Mouse (Mus musculus) T-helper 1 cell (primary cell): Measurements from ENCODE around the gene Slc38a4.

ENCODE experiments used
- in situ Hi-C: fragments of 300-600 bp; cut with MboI, MseI; formaldehyde crosslinking; loops from one replicate; pipeline ENCODE4 v1.15.1; 2025; ENCODE audit warnings: high pct_unique_total_duplicates

Gene Slc38a4

GRCm38 (mm10) chr15:97055794-97056193 lies at the start of gene Slc38a4:
Slc38a4 (minus strand) TSS chr15:97055956.
- in situ Hi-C loops: no loop called here

DNA sequence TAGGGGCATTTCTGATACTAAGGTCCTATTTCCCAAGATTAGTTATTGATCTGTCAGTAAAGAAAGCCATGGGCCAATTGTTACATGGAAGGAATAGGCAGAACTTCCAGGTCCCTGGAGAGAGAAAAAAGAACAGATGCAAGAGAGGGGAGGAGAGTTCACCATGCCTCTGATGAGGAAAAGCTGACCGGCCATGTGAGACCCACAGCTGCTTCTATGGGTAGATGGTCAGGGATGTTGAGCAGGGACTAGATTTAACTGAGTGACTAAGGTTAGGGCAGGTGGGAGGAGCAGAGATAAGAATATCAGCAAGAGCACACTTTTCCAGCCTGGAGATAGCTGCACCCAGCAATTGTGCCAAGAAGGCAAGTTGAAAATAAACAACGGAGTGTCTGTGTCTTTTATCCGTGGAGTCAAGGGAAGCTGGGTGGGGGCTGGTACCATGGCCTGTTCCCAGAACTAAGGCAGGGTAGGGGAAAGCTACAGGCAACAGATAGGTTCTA lies 49.2 kb upstream of the Slc38a4 start:
- in situ Hi-C loops: loop anchor here (25.0 kb wide), 1 partner anchor 568 kb away; no protein-coding TSS in a partner anchor

GRCm38 (mm10) chr15:97104048-97104447 lies 48.3 kb upstream of the Slc38a4 start:
- in situ Hi-C loops: loop anchor here (25.0 kb wide), 1 partner anchor 567 kb away; no protein-coding TSS in a partner anchor

DNA sequence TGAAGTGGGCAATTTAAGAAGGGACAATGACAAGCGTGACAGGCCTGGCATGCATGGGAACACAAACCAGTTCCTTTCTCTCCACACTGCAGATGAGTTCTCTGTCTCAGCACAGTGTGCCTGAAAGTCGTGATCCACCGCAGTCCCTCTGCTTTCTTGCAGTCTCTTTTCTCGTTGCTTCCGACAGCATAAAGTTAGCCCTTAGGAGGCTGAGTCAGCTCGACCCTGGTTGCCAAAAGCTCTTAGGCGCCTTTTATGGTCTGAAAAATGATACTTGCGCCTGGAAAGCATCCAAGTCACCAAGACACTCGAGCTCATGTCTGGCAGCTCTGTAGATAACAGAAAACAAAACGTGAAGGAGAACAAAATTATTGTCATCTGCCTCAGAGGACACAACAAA lies 47.1 kb upstream of the Slc38a4 start:
- in situ Hi-C loops: loop anchor here (25.0 kb wide), 1 partner anchor 566 kb away; no protein-coding TSS in a partner anchor

- in situ Hi-C loops: loop anchor here (25.0 kb wide), 1 partner anchor 565 kb away; no protein-coding TSS in a partner anchor
Observed at GRCm38 (mm10) chr15:97102181-97102580, 46.4 kb upstream of the Slc38a4 start.

- in situ Hi-C loops: no loop called here
Observed at GRCm38 (mm10) chr15:97099101-97099500, 43.3 kb upstream of the Slc38a4 start.

DNA sequence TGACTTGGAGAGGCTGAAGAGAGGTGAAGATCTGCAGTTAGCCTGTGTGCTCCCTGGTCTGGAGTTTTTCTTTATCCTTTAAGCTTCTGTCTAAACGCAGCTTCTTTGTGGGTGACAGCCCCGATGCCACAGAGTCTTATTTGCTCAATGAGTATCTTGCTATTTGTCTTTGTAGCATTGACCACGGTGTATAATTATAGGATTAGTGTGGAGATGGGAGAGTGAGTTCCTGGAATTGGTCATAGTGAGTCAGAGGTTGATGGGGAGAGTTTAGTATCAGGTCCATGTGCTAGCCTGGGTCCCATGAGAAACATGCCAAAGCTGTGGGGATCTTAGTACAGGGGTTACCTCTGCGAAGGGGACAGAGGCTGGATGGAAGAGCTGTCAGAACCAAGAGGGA lies 41.8 kb upstream of the Slc38a4 start:
- in situ Hi-C loops: no loop called here

GRCm38 (mm10) chr15:97089526-97089925 lies 33.8 kb upstream of the Slc38a4 start:
- in situ Hi-C loops: no loop called here

DNA sequence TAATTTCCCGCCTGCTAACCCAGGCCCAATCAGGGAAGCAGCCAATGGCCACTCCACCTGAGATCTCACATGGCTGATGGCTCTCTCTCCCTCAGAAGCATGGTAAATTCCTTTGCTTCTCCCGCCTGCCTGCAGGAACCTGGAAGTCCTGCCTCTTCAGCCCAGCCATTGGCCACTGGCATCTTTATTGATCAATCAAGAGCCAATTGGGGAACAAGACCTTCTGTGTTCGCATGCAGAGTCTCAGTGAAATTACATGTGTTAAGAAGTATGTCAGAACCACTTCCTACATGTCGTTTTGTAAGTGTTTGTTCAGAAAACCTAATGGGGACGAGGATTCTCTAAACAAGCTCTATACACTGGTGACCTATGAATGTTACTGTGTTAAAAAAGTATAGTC lies 30.1 kb upstream of the Slc38a4 start:
- in situ Hi-C loops: no loop called here

DNA sequence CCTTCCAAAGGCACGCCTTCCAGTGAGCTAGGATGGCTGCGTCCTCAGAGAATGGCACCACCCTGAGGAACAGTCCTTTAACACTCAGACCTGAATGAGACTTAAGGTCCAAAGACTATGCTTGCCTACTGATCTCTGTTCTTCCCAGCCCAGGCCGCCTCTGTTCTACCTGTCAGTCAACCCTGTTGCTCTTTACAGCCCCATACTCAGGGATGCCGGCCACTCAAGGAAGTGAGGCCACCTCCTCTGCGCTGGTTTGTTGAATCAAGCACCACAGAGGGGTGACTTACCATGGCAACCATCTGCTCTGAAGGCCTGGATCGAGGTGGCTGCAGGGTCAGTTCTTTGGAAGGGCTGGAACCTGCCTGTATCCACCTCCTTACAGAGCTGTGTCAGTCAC lies 21.9 kb upstream of the Slc38a4 start:
- in situ Hi-C loops: no loop called here

- in situ Hi-C loops: no loop called here
Observed at GRCm38 (mm10) chr15:97076092-97076491, 20.3 kb upstream of the Slc38a4 start.

DNA sequence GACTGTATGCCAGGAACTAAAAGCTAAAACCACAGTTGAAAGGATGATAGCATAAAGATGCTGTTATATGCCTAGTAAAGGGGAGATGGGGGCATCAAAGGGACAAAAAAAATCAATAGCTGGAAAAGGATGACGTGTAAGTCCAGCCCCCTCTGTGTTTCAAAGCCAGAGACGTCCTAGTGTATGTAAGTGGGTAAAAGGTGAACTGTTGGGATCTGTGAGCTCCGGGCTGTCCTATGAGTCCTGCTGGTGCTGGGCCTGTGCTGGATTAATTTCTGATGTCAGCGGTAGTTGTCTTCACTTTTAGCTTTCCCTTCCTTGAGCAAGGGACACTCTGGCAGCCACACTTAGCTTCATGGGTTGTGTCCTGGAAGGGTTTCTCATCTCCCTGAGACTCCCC lies 19.5 kb upstream of the Slc38a4 start:
- in situ Hi-C loops: no loop called here

DNA sequence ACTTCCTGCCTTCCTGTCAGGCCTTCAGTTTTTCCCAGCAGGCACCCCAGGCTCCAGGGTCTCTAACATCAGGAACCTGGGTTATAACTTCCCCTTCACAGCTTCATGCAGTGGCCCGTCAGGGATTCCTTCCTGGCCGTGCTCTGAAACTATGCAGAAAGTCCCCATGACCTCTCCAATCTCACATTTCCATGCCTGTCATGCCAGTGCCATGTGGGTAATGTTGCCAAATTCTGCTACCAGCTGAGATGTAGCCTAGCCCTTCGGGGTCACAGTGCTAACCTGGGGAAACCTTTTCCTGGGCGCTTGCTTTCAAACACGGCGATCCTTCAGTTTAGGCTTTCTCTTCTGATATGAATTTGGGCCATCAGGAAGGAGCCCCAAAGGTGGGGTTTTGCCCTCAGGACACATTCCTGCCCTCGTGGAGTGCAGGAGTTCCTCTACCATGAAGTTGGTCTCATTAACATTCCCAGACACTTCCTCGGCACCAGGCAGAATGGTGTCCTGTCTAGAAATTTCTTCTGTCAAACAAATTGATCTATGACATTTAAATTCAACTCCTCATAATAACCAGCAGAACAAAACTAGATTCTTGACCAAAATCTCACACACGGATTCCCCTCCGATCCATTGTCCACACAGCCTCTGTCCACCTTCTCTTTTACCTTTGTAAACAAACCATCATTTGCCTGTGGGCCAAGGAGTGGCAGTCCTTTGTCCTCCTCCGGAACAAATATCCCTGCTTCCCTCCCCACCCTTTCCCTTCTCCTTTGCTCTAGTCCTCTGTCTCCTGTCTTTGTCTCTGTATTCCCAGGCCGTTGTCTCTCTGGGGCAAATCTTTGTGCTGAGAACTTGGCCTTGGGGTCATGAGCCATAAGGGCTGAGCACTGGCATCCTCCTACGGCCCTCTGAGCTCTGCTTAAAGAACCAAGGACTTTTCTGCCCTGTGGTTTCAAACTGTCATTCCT lies 17.4 kb upstream of the Slc38a4 start:
- in situ Hi-C loops: no loop called here

- in situ Hi-C loops: no loop called here
Observed at GRCm38 (mm10) chr15:97067340-97068136, 11.8 kb upstream of the Slc38a4 start.

- in situ Hi-C loops: no loop called here
Observed at GRCm38 (mm10) chr15:97066937-97067336, 11.2 kb upstream of the Slc38a4 start.

DNA sequence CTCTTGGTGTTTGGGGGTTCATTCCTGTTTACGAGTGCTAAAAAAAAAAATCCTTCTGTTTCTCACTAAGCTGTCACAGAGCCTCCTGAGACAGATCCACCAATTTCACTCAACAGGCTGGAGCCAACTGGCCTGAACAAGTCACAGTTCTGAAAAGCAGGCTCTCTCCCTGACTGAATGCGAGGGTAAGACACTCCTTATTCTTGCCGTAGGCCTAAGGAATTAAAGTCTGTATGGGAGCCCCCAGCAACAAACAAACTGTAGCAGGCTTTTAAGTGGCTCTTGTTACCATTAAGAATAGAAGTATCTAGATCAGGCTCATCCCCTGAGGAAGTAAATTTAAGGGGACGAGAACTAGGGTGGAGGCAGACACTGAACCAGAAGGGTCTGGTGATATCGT lies 7.5 kb upstream of the Slc38a4 start:
- in situ Hi-C loops: no loop called here

DNA sequence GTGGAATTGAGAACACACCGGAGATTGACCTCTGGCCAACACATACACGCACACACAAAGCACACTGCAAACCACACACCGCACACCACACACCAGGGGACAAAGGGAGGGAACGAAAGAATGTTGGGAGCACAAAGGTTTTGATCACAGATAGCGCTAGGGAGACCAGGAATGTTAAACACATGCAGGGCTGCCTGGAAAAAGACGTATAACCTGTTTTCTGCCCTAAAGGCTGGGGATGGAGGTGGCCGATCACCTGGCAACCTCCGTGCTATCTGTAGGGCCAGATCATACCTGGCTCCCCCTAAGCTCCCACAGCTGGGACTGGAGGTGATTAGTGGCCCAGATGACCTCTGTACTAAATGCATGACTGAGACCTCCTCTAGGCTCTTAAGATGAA lies 5.2 kb upstream of the Slc38a4 start:
- in situ Hi-C loops: no loop called here

- in situ Hi-C loops: no loop called here
Observed at GRCm38 (mm10) chr15:97060571-97060970, 4.8 kb upstream of the Slc38a4 start.

GRCm38 (mm10) chr15:97060102-97060501 lies 4.3 kb upstream of the Slc38a4 start:
- in situ Hi-C loops: no loop called here

DNA sequence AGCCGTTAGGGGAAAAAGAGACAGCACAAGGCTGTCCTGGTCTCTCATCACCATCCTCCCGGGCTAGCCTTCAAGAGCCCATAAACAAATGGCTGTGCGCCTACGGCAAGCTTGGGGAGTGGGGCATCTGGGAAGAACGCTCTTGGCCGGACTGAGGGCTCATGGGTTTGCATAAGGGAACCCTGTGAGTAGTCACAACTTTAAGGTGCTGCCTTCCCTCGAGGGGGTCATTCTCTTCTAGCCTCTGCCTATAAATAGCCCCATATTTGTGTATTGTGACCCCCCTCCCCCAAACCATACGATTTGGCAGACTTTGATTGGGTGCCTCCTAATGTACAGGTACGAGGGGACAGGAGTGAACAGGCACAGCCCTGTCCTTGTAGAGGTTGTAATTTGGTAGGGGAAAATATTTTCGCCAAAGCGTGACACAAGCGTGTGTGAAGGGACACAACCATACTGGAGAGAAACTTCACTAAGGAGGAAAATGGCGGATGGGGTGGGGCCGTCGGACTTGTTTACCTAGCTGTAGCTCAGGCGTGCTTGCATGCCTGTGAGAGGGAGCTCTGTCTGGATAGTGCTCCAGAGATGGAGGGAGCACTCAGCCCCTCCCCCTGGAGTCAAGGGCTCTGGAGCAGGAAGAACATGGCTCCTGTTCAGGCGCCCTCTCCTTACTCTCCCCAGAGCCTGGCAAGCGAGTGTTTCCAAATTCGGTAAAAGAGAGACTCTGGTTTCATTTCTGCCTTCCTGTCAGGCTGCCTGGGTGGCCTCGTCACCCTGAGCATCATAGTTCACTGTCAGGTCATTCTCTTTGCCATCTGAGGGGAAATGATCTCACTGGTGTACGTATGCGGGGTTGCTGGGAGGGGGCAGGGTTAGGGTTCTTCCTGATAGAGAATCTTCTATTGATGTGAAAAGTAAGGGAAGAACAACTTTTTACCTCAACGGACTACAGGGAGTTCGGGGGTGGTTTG lies 3.6 kb upstream of the Slc38a4 start:
- in situ Hi-C loops: no loop called here
